ENCODE assay signal across 11 mouse cellular contexts in genomic region chr10:117152247-117152646, GRCm38 (mm10). TPM values are rescaled to one million over a fixed set of nuclear protein-coding genes. Genes with fewer than 3 reads are reported as not detected.
A peak's percentile ranks its signal among the peaks of the same experiment; 100 is the strongest.
DNase-seq lines count a peak whose midpoint lies in the region; ATAC-seq and TF ChIP-seq lines count a peak whose summit lies in the region.
"Had no signal": no experiment of that assay in that cellular context is flagged by ENCODE, and none has a peak within 500 bp of the region (broad histone marks: within the 10 kb centered on the region; RNA-seq: fewer than 3 reads in every experiment).

No protein-coding gene starts in this region.

- peaks cover 9% of the 10 kb centered on the region for H3K79me3 ChIP-seq in C2C12 (ENCODE audit: low read depth)

- 8% methylated on average over 7 of the region's 7 CpGs for WGBS in hindbrain, embryonic 11.5 days
- WGBS in hindbrain, postnatal 0 days = 17% methylated on average over 7 of the region's 7 CpGs
- 19% methylated on average over 7 of the region's 7 CpGs for WGBS in limb, embryonic 10.5 days

- no peak for ATAC-seq in hindbrain, embryonic 11.5 days (ENCODE audit: low FRiP score)
- ATAC-seq in hindbrain, postnatal 0 days = no peak

- no peak overlapping the region for H3K9ac ChIP-seq in hindbrain, embryonic 11.5 days (ENCODE audit: low read depth, low read length)
- no peak overlapping the region for H3K9ac ChIP-seq in hindbrain, postnatal 0 days (replicated peaks; ENCODE audit: low read length)
- no peak overlapping the region for H3K9ac ChIP-seq in ES-Bruce4 (ENCODE audit: low read depth, poor library complexity, severe bottlenecking)
- H3K9ac ChIP-seq: neural tube, embryonic 12.5 days had no signal

- no peak for TF ChIP-seq CTCF in hindbrain, postnatal 0 days (IDR thresholded peaks at IDR 0.05; ENCODE audit: low read depth)
- TF ChIP-seq CTCF in C2C12 (IDR thresholded peaks at IDR 0.05; ENCODE audit: control insufficient read depth, insufficient read depth, insufficient read length) (no peak), ES-Bruce4 (IDR thresholded peaks at IDR 0.05; ENCODE audit: low read depth, low read length) (no peak)

- TF ChIP-seq EP300 in ES-Bruce4 (IDR thresholded peaks at IDR 0.05; ENCODE audit: insufficient read depth, low read depth, low read length) = peak; percentile 86

- H3K27me3 ChIP-seq in hindbrain, embryonic 11.5 days (ENCODE audit: control insufficient read depth, insufficient read depth, low read length) = peaks cover 8% of the 10 kb centered on the region
- H3K27me3 ChIP-seq in hindbrain, postnatal 0 days (ENCODE audit: insufficient read depth, low read length) = no peaks in the 10 kb centered on the region
- H3K27me3 ChIP-seq in C2C12 (ENCODE audit: control insufficient read depth, insufficient read depth, insufficient read length) = no peaks in the 10 kb centered on the region
- H3K27me3 ChIP-seq in ES-Bruce4 (ENCODE audit: control insufficient read depth, insufficient read depth, low read length, poor library complexity, severe bottlenecking) = no peaks in the 10 kb centered on the region
- 0 out of 2 replicates have a peak, but pooled peaks cover 7% of the 10 kb centered on the region for H3K27me3 ChIP-seq in limb, embryonic 10.5 days (ENCODE audit: low read depth, poor library complexity, severe bottlenecking)
- H3K27me3 ChIP-seq: neural tube, embryonic 12.5 days had no signal

- H3K36me3 ChIP-seq in hindbrain, embryonic 11.5 days (ENCODE audit: control insufficient read depth, insufficient read depth, low read length) = no peaks in the 10 kb centered on the region
- H3K36me3 ChIP-seq in hindbrain, postnatal 0 days (ENCODE audit: insufficient read depth, low read length) = no peaks in the 10 kb centered on the region
- H3K36me3 ChIP-seq in C2C12 (ENCODE audit: control insufficient read depth, insufficient read depth) (no peaks in the 10 kb centered on the region), ES-Bruce4 (ENCODE audit: control insufficient read depth, insufficient read depth, low read length, poor library complexity, severe bottlenecking) (no peaks in the 10 kb centered on the region)
- H3K36me3 ChIP-seq in limb, embryonic 10.5 days = no peaks in the 10 kb centered on the region
- H3K36me3 ChIP-seq: neural tube, embryonic 12.5 days had no signal

- 0 out of 2 replicates have a peak, but pooled peaks cover 2% of the 10 kb centered on the region for H3K4me1 ChIP-seq in hindbrain, embryonic 11.5 days (replicated peaks; ENCODE audit: control insufficient read depth, insufficient read depth, low read length)
- H3K4me1 ChIP-seq in hindbrain, postnatal 0 days (ENCODE audit: insufficient read depth, low read length) = no peaks in the 10 kb centered on the region; the same call in 1 of the 2 replicates
- H3K4me1 ChIP-seq in ES-Bruce4 (ENCODE audit: control insufficient read depth, insufficient read depth, low read length) = peaks cover 2% of the 10 kb centered on the region
- peaks cover 37% of the 10 kb centered on the region for H3K4me1 ChIP-seq in limb, embryonic 10.5 days

- no peak overlapping the region for H3ac ChIP-seq in C2C12 (ENCODE audit: control insufficient read depth, insufficient read length, low read depth)

- H3K9me3 ChIP-seq in hindbrain, embryonic 11.5 days (ENCODE audit: control insufficient read depth, low read length) = no peaks in the 10 kb centered on the region
- no peaks in the 10 kb centered on the region for H3K9me3 ChIP-seq in hindbrain, postnatal 0 days (ENCODE audit: low read length)
- H3K9me3 ChIP-seq in ES-Bruce4 (replicated peaks; ENCODE audit: control insufficient read depth, insufficient read depth, low read length, poor library complexity, severe bottlenecking) = no peaks in the 10 kb centered on the region
- no peaks in the 10 kb centered on the region for H3K9me3 ChIP-seq in limb, embryonic 10.5 days (replicated peaks)
- H3K9me3 ChIP-seq: neural tube, embryonic 12.5 days had no signal

- peaks cover 20% of the 10 kb centered on the region for H3K79me2 ChIP-seq in C2C12 (ENCODE audit: control insufficient read depth, insufficient read depth)

- H3K27ac ChIP-seq in hindbrain, embryonic 11.5 days (ENCODE audit: low read depth, low read length) = no peak overlapping the region
- no peak overlapping the region for H3K27ac ChIP-seq in hindbrain, postnatal 0 days
- 0 out of 2 replicates have a peak overlapping the region, but pooled peaks have one; percentile 34 for H3K27ac ChIP-seq in ES-Bruce4 (ENCODE audit: insufficient read depth, low read length)
- peak overlapping the region; percentile 16 for H3K27ac ChIP-seq in limb, embryonic 10.5 days
- H3K27ac ChIP-seq: gastrocnemius, adult 2 months; neural tube, embryonic 12.5 days had no signal

- DNase-seq in hindbrain, embryonic 11.5 days (ENCODE audit: low spot score) = peak; percentile 34
- no peak for DNase-seq in hindbrain, postnatal 0 days (ENCODE audit: low spot score)
- DNase-seq in limb, embryonic 10.5 days (ENCODE audit: low spot score) = no peak
- DNase-seq in kidney, postnatal 10 days = no peak
- DNase-seq in ovary, postnatal 10 days (ENCODE audit: low spot score) = no peak
- DNase-seq: cerebellum, postnatal 10 days; gastrocnemius, adult 2 months; right cerebral cortex, postnatal 25 days had no signal

- H3K4me3 ChIP-seq in hindbrain, embryonic 11.5 days (ENCODE audit: low read depth, low read length) = no peak overlapping the region
- H3K4me3 ChIP-seq in hindbrain, postnatal 0 days (ENCODE audit: low read length) = no peak overlapping the region
- H3K4me3 ChIP-seq in C2C12 (ENCODE audit: insufficient read depth, poor library complexity, severe bottlenecking) = no peak overlapping the region
- no peak overlapping the region for H3K4me3 ChIP-seq in ES-Bruce4 (ENCODE audit: low read depth, low read length)
- no peak overlapping the region for H3K4me3 ChIP-seq in limb, embryonic 10.5 days
- H3K4me3 ChIP-seq: gastrocnemius, adult 2 months; neural tube, embryonic 12.5 days had no signal

- TF ChIP-seq POLR2A in ES-Bruce4 (IDR thresholded peaks at IDR 0.05; ENCODE audit: insufficient read depth, low read length) = no peak

- H3K4me2 ChIP-seq in hindbrain, embryonic 11.5 days (replicated peaks; ENCODE audit: low read depth, low read length) = no peak overlapping the region
- no peak overlapping the region for H3K4me2 ChIP-seq in hindbrain, postnatal 0 days (ENCODE audit: low read depth, low read length)
- H3K4me2 ChIP-seq: neural tube, embryonic 12.5 days had no signal

TF ChIP-seq in C2C12, 6 proteins besides CTCF, POLR2A, EP300 and RAD21:
- TF ChIP-seq MYOG (IDR thresholded peaks at IDR 0.05; ENCODE audit: control insufficient read depth, extremely low read depth, insufficient read length) (no peak), MAX (IDR thresholded peaks at IDR 0.05) (no peak), CEBPB (IDR thresholded peaks at IDR 0.05; ENCODE audit: low read depth) (peak; percentile 77)

RNA-seq across cellular contexts. Expression of gene Frs2, which starts 3.9 kb away (rescaled TPM):
- 28.8 and 31.1 TPM in 2 replicates for polyA plus RNA-seq in hindbrain, embryonic 11.5 days (2014; fragmentation: Nextera tagmentation; extraction: Ambion mirVana)
- 18.9 and 19.3 TPM in 2 replicates for total RNA-seq in hindbrain, postnatal 0 days (2014; rRNA removed)
- 19.1 and 19.4 TPM in 2 replicates for polyA plus RNA-seq in hindbrain, postnatal 0 days (2015; fragmentation: Nextera tagmentation; extraction: Ambion mirVana)
- 11.0 TPM for polyA plus RNA-seq in C2C12 (2012; fragmentation: generic; extraction: Trizol)
- polyA plus RNA-seq in ES-Bruce4 (2011; ENCODE audit: insufficient read depth, insufficient read length, low read depth, missing spikeins) = 43.3 and 49.0 TPM in 2 replicates
- polyA plus RNA-seq in limb, embryonic 10.5 days (2016; fragmentation: Nextera tagmentation; extraction: Ambion mirVana) = 18.0 and 20.0 TPM in 2 replicates

Comparison
In these comparisons a context has a peak if more than half of its experiments do, and no peak if none do; other contexts are left out.
1. H3K27ac ChIP-seq: peak in ES-Bruce4 (single experiment) and limb, embryonic 10.5 days (single experiment); none in hindbrain, embryonic 11.5 days (single experiment) and hindbrain, postnatal 0 days (single experiment).